Mouse (Mus musculus): ENCODE results near the gene Samd4.

GRCm38 (mm10) chr14:46932121-46932520 is 49.5 kb downstream of the Samd4 start:
- no peak for TF ChIP-seq CTCF (conservative IDR thresholded peaks at IDR 0.05; ENCODE audit: low read length)
- TF ChIP-seq NANOG (IDR thresholded peaks at IDR 0.05; ENCODE audit: borderline replicate concordance, low read length) = no peak
